Mouse (Mus musculus) forebrain, embryonic 15.5 days (tissue): Measurements from ENCODE around the gene Sun2. TPM values are rescaled to one million over a fixed set of nuclear protein-coding genes. Genes with fewer than 3 reads are reported as not detected.
A peak's percentile ranks its signal among the peaks of the same experiment; 100 is the strongest.

ENCODE experiments used
- ATAC-seq: fragments of 200-750 bp; cut with Nextera tagmentation; replicated peaks from 2 replicates; pipeline ENCODE4 v1.8.0; 2017; ENCODE audit warnings: mild to moderate bottlenecking, moderate TSS enrichment, moderate library complexity
- H3K27ac ChIP-seq: fragments of 300-500 bp; sonication (generic); replicated peaks from 2 replicates; pipeline ENCODE4 v1.5.1; 2015; ENCODE audit warnings: mild to moderate bottlenecking, inconsistent platforms
- H3K27me3 ChIP-seq: fragments of 300-500 bp; sonication (generic); 2 replicates; pipeline ENCODE4 v1.6.1; 2015; ENCODE audit warnings: inconsistent platforms
- H3K36me3 ChIP-seq: fragments of 300-500 bp; sonication (generic); 2 replicates; pipeline ENCODE4 v1.6.1; 2015; ENCODE audit warnings: mild to moderate bottlenecking, inconsistent platforms
- H3K4me1 ChIP-seq: fragments of 300-500 bp; sonication (generic); 2 replicates; pipeline ENCODE4 v1.6.1; 2015; ENCODE audit warnings: inconsistent platforms
- H3K4me2 ChIP-seq: fragments of 300-500 bp; sonication (generic); replicated peaks from 2 replicates; pipeline ENCODE4 v1.6.1; 2015; ENCODE audit warnings: mild to moderate bottlenecking, inconsistent platforms
- H3K4me3 ChIP-seq: fragments of 300-500 bp; sonication (generic); 2 replicates; pipeline ENCODE4 v1.5.1; 2015; ENCODE audit warnings: mild to moderate bottlenecking, inconsistent platforms
- H3K9ac ChIP-seq: fragments of 300-500 bp; sonication (generic); replicated peaks from 2 replicates; pipeline ENCODE4 v1.6.1; 2015; ENCODE audit warnings: mild to moderate bottlenecking, inconsistent platforms
- H3K9me3 ChIP-seq: fragments of 300-500 bp; sonication (generic); 2 replicates; pipeline ENCODE4 v1.6.1; 2016; ENCODE audit warnings: inconsistent platforms
- WGBS: fragments of 180-500 bp; shearing (Covaris S2); methylation state at CpG from one replicate; pipeline ENCODE4 v1.1.7; 2015; ENCODE audit warnings: mixed read lengths; 5-methylcytosine and 5-hydroxymethylcytosine counted together
- polyA plus RNA-seq: library from polyadenylated mRNA; unstranded; fragments of >200 nt; fragmentation: Nextera tagmentation; extraction: Ambion mirVana; gene quantifications from 2 replicates; pipeline ENCODE4 v1.2.1, GENCODE M21; 2015

Gene Sun2
- polyA plus RNA-seq, 1 experiment from 2014 or later, result 11.6 TPM

DNA sequence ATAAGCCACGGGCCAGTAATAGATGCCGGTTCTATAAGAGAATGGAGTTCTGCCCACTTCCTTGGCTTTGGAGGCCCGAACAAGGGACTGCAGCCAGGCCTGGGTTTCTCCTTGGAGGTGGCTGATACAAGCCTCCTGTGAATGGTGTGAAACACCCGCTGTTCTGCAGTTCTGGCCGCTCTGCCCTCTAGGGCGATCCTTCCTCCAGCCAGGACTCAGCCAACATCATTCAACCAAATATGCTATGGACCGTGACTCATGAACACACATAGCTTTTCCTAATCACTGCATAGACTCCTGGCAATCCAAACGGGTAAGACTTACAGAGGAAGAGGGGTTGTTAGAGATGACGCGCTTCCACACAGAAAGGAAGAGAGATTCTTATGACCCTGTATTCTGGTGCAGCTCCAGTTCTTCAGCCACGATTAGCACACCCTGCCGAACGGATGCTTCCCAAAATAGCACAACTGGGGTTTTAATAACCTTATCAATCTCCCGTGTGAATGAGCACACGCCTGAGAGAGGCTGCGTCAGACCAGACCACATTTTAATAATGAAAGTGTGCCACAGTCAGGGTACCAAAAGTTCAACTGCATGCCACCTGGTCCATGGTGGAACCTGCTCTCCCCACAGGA is 25.1 kb upstream of the Sun2 start:
- Histone ChIP-seq H3K4me1 (peaks cover 78% of the 10 kb centered on the region), H3K27me3 (no peaks in the 10 kb centered on the region), H3K4me2 (no peak overlapping the region), H3K27ac (peak overlapping the region; percentile 73), H3K4me3 (no peak overlapping the region), H3K9ac (no peak overlapping the region), H3K9me3 (no peaks in the 10 kb centered on the region), H3K36me3 (peaks cover 8% of the 10 kb centered on the region)
- ATAC-seq, result no peak
- WGBS, result 79% methylated on average over 16 of the region's 16 CpGs

DNA sequence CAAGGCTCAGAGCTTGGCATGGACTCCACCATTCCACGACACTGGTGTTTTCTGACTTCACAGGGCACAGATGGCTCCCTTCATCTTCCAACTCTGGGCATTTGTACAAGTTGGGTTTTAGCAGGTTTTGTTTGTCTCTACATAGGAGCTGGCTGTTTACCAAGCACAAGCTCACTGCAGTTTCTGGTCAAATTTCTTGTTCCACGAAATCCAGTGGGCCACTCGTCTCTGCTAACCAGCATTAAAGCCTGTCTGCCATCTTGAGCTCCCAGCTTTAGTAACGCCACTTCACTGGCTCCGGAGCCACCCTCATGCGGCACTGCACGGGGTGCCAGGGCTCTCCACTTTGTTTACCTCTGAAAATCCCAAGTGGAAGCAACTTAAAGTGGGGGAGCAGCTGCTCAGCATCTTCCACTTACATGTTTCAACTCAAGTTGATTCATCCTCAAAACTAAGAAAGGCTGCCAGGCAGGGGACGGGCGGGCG is 24.3 kb upstream of the Sun2 start:
- Histone ChIP-seq H3K4me2 (no peak overlapping the region), H3K27ac (peak overlapping the region; percentile 73), H3K4me3 (no peak overlapping the region), H3K27me3 (no peaks in the 10 kb centered on the region), H3K36me3 (peaks cover 10% of the 10 kb centered on the region), H3K4me1 (peaks cover 78% of the 10 kb centered on the region), H3K9me3 (no peaks in the 10 kb centered on the region), H3K9ac (no peak overlapping the region)
- peak; percentile 27; the same call in 1 of the 2 replicates for ATAC-seq
- 64% methylated on average over 10 of the region's 10 CpGs for WGBS

DNA sequence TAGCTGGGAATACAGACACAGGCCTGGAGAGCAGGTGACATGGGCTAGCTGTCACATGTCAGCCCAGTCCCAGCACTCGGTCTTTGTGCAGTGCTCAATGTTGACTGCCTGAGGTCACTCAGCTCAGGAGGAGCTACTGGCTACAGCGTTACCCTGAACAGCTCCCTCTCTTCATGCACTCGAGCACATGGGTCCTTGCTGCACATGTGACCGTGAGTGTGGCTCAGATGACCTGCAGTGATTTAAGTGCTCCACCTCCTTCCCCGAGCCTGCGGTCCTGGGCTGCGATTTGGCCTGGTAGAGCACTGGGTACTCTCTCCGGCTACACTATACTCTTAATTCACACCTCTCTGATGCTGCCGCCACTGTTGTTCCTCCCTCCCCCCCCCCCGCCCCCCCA is 23.8 kb upstream of the Sun2 start:
- Histone ChIP-seq H3K4me2 (no peak overlapping the region), H3K9ac (no peak overlapping the region), H3K27me3 (no peaks in the 10 kb centered on the region), H3K9me3 (no peaks in the 10 kb centered on the region), H3K4me3 (no peak overlapping the region), H3K36me3 (peaks cover 12% of the 10 kb centered on the region), H3K4me1 (peaks cover 75% of the 10 kb centered on the region), H3K27ac (peak overlapping the region; percentile 73)
- ATAC-seq, result no peak
- 51% methylated on average over 10 of the region's 10 CpGs for WGBS

DNA sequence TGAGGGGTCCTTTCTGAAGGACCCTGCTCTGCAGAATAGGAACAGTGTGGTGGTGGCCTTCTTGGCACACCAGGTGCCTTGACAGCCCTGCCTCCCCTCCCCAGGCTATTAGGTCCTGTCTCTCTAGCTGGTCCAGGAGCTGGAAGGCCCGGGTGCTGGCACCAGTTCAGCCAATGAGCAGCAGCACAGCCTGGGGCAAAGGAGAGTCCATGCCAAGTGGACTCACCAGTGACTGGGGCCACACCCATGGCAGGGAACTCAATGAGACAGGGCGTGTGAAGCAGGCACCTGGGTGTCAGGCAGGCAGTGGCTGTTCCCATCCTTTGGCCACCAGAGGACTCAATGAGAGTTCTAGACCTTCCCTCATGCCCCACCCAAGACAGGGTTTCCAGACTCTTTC is 23.0 kb upstream of the Sun2 start:
- Histone ChIP-seq H3K36me3 (peaks cover 12% of the 10 kb centered on the region), H3K4me1 (peaks cover 66% of the 10 kb centered on the region), H3K9ac (no peak overlapping the region), H3K4me2 (no peak overlapping the region), H3K9me3 (no peaks in the 10 kb centered on the region), H3K4me3 (no peak overlapping the region), H3K27ac (no peak overlapping the region; the same call in none of the 2 replicates), H3K27me3 (no peaks in the 10 kb centered on the region)
- no peak for ATAC-seq
- 67% methylated on average over 2 of the region's 2 CpGs for WGBS

DNA sequence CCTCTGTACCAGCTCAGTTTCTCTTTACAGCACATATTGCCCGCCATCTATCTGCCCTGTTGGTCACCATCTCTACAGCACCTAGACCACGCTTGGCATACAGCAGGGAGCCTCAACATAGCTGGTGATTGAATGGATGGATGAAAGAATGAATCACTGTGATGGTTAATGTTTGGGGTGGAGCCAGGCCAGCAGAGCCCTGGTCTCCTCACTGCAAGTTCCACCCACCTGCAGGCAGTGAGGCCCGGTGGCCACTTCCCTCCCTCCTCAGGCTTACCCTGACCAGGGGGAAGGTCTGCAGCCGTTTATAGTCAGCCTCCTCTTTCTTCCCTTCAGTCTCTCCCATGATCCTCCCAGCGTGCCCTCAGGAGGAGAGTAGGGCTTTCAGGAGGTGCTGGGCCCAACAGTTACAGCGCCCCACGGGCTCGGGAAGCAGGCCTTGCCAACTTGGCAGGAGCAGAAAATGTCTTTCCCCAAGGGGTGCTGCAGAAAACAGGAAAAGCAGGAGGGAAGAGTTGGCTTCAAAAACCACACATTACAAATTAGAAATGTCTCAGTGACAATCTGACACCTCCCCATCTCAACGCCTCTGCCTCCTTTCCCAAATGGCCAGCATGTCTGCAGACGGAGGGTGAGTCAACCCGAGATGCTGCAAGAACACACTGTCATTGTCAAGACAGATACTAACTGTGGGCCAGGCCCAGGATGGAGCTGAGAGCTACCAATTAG is 22.4 kb upstream of the Sun2 start:
- H3K4me1 ChIP-seq, result peaks cover 60% of the 10 kb centered on the region
- peaks cover 12% of the 10 kb centered on the region for H3K36me3 ChIP-seq
- ATAC-seq, result no peak
- no peaks in the 10 kb centered on the region for H3K27me3 ChIP-seq
- no peak overlapping the region for H3K4me2 ChIP-seq
- WGBS, result 71% methylated on average over 11 of the region's 11 CpGs
- H3K9me3 ChIP-seq, result no peaks in the 10 kb centered on the region
- no peak overlapping the region for H3K4me3 ChIP-seq
- no peak overlapping the region; the same call in 1 of the 2 replicates for H3K27ac ChIP-seq
- H3K9ac ChIP-seq, result no peak overlapping the region

DNA sequence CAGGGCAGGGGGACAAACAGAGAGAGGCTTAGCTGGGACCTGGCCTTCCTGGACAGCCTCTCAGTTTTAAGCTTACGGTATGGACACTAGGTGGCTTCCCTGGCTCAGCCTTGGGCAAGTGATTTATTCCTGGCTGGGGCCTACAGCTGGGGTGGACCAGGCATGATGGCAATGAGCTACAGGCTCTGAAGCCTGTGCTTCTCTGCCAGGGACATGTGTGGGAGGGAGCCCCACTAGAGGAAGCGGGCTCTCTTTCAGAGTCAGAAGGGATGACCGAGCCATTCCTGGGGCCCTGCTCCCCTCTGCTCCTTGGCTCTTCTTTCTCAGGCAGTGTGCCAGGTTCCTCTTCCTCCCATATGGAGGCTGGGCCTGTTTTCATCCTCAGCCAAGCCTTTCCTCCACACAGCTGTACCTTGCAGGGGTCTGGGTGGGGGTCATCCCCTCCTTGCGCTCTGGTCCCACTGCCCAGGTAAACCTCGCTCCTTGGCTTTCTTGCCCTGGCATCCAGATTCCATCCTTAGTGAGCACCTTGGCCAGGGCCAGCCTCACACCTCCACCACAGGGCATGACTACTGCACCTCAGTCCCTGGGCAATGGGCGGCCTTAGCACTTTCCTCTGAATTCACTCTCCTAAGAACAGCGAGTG is 21.4 kb upstream of the Sun2 start:
- no peak for ATAC-seq
- Histone ChIP-seq H3K4me2 (no peak overlapping the region), H3K4me3 (no peak overlapping the region), H3K27me3 (no peaks in the 10 kb centered on the region), H3K4me1 (peaks cover 51% of the 10 kb centered on the region), H3K9me3 (no peaks in the 10 kb centered on the region), H3K27ac (no peak overlapping the region), H3K36me3 (peaks cover 12% of the 10 kb centered on the region), H3K9ac (no peak overlapping the region)
- 89% methylated on average over 7 of the region's 7 CpGs for WGBS

DNA sequence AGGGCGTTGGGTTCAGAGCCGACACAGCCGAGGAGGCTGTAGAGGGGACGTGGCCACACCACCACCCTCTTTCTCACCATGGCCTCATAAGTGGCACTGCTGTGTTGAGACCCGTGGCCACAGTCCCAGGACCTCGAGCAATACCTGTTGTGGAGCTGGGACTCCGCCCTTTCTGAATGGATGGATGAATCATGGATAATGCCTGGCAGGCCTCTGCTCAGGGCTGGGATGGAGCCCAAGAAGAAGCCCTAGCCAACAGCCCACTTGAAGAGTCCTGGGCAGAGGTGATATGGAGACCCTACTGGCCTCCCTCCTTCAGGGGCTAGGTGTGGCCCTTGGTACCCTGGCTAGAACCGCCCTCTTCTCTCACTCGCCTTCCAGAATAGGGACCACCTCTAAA is 20.7 kb upstream of the Sun2 start:
- ATAC-seq, result no peak
- 95% methylated on average over 9 of the region's 9 CpGs for WGBS
- no peak overlapping the region for H3K4me2 ChIP-seq
- H3K27ac ChIP-seq, result no peak overlapping the region
- H3K9ac ChIP-seq, result no peak overlapping the region
- no peak overlapping the region for H3K4me3 ChIP-seq
- no peaks in the 10 kb centered on the region for H3K27me3 ChIP-seq
- peaks cover 12% of the 10 kb centered on the region for H3K36me3 ChIP-seq
- H3K4me1 ChIP-seq, result peaks cover 43% of the 10 kb centered on the region
- H3K9me3 ChIP-seq, result no peaks in the 10 kb centered on the region

DNA sequence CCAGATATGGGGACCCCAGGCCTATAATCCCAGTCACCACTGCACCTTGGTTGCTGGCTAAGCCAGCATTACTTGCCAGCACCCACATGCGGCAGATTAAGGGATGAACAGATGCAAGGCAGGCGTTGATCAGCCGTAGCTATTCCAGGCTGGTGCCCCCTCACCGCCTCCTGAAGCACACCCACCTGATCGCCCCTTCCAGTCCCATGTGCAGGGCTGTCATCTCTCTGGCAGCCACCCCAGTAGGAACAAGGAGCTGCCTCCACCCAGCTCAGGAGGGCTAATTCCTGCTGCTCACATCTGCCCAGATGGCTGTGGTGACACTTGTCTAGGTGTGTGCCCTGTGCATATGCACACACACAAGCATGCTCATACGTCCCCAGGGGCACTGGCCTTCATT is 18.6 kb upstream of the Sun2 start:
- Histone ChIP-seq H3K4me3 (no peak overlapping the region), H3K36me3 (peaks cover 12% of the 10 kb centered on the region), H3K4me2 (no peak overlapping the region), H3K9me3 (no peaks in the 10 kb centered on the region), H3K4me1 (peaks cover 28% of the 10 kb centered on the region), H3K27ac (no peak overlapping the region), H3K9ac (no peak overlapping the region), H3K27me3 (no peaks in the 10 kb centered on the region)
- 84% methylated on average over 6 of the region's 6 CpGs for WGBS
- no peak for ATAC-seq

DNA sequence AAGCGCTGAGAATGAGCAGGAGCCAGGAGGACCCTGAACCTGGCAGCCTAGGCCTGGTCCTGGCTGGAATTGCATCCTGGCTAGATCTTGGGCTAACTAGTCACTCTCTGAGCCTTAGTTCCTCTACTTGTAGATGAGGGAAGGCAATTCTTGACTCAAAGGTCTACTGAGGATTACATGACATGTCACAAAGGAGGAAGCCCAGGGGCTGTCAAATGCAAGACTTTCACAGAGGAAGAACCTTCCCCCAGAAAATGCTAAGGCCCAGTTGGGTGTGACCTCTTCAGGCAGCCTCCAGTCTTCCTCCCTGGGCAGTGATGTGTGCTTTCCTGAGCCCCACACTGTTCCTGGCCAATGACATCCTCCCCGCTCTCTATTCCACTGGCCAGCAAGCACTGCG is 14.8 kb upstream of the Sun2 start:
- no peak for ATAC-seq
- H3K9ac ChIP-seq, result no peak overlapping the region
- 93% methylated on average over 3 of the region's 3 CpGs for WGBS
- H3K4me3 ChIP-seq, result no peak overlapping the region
- H3K27ac ChIP-seq, result no peak overlapping the region
- H3K4me2 ChIP-seq, result no peak overlapping the region
- no peaks in the 10 kb centered on the region for H3K9me3 ChIP-seq
- H3K36me3 ChIP-seq, result 0 out of 2 replicates have a peak, but pooled peaks cover 4% of the 10 kb centered on the region
- peaks cover 5% of the 10 kb centered on the region; the same call in 1 of the 2 replicates for H3K4me1 ChIP-seq
- no peaks in the 10 kb centered on the region for H3K27me3 ChIP-seq

DNA sequence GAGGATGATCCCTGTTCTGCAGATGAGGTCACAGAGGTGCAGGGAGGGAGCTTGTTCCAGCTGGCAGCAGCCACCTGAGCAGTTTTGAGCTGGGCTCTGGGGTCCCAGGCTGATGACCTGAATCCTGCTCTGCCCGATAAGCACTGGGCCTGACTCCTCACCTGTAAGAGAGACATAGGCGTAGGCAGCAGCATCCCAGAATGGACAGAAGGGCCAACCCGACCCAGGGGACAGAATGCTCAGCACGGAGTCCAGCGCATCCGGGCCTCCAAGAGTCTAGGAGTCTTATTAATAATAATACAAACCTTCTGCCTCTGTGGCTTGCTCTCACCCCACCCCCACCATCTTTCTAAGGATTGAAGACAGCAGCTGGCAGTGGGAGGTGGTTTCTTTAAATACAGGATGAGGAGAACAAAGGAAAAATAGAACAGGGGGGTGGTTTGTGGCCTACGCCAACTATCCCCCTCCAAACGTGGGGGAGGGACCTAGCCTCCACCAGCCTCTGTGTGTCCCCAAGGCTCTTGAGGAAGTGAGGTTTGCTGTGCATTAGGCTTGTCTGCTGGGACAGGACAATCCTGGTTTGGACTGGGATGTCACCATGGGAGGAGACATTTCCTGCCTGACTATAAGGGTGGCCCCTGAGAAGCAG is 13.8 kb upstream of the Sun2 start:
- Histone ChIP-seq H3K9ac (no peak overlapping the region), H3K27ac (no peak overlapping the region), H3K36me3 (no peaks in the 10 kb centered on the region), H3K9me3 (no peaks in the 10 kb centered on the region), H3K4me1 (peaks cover 5% of the 10 kb centered on the region; the same call in 1 of the 2 replicates), H3K4me3 (no peak overlapping the region), H3K27me3 (no peaks in the 10 kb centered on the region), H3K4me2 (no peak overlapping the region)
- 69% methylated on average over 8 of the region's 8 CpGs for WGBS
- ATAC-seq, result no peak

DNA sequence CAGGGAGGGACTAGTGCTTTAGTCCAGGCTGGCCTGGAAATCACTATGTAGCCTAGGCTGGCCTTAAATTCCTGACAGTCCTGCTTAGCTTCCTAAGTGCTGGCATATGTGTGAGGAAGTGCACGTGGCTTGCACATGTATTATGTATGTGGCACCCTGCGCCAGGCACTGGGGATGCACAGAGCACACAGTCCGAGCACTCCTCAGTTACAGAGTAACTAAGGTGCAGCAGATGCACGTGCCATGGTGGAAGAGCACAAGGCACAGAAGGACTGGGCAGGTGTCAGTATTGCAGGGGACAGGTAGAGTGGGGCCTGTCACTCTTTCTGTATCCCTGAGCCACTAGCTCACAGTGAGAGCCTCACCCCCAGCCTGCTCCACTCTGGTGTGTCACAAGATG is 12.8 kb upstream of the Sun2 start:
- no peak for ATAC-seq
- Histone ChIP-seq H3K27ac (no peak overlapping the region), H3K4me1 (peaks cover 5% of the 10 kb centered on the region; the same call in 1 of the 2 replicates), H3K9me3 (no peaks in the 10 kb centered on the region), H3K27me3 (no peaks in the 10 kb centered on the region), H3K4me3 (no peak overlapping the region), H3K9ac (no peak overlapping the region), H3K36me3 (no peaks in the 10 kb centered on the region), H3K4me2 (no peak overlapping the region)
- WGBS, result 91% methylated on average over 4 of the region's 4 CpGs

DNA sequence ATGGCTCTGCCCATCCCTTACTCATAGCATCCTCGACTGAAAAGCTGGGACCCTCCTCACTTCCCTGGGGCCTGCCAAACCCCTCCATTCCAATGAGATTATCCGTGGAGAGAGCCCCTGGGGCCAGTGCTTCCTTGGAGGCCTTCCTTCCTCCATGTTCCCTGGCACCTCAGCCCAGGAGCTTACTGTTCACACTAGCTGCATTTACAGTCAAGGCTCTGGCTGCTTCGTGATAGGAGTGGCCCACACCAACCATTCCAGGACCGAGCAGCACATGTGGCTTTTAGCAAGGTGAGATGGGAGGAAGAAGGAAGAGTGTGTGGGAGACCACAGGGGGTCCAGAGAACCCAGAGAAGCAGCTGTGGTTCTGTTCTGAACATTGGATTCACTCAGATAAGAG is 11.5 kb upstream of the Sun2 start:
- Histone ChIP-seq H3K4me1 (peaks cover 5% of the 10 kb centered on the region; the same call in 1 of the 2 replicates), H3K9me3 (no peaks in the 10 kb centered on the region), H3K27ac (no peak overlapping the region), H3K4me3 (no peak overlapping the region), H3K27me3 (no peaks in the 10 kb centered on the region), H3K36me3 (no peaks in the 10 kb centered on the region), H3K4me2 (no peak overlapping the region), H3K9ac (no peak overlapping the region)
- 59% methylated on average over 4 of the region's 4 CpGs for WGBS
- ATAC-seq, result no peak
